Mouse (Mus musculus) embryonic facial prominence, embryonic 15.5 days (tissue): ENCODE measurements around the gene Nfe2l1. TPM values are rescaled to one million over a fixed set of nuclear protein-coding genes. Genes with fewer than 3 reads are reported as not detected.

ENCODE experiments used
- ATAC-seq: fragments of 200-750 bp; cut with Nextera tagmentation; 2 replicates; pipeline ENCODE4 v1.8.0; 2017; ENCODE audit warnings: low read depth, moderate TSS enrichment; ENCODE audit not compliant: insufficient number of reproducible peaks, low FRiP score, low TSS enrichment
- H3K27ac ChIP-seq: fragments of 300-500 bp; sonication (generic); replicated peaks from 2 replicates; pipeline ENCODE4 v1.5.1; 2015; ENCODE audit warnings: mild to moderate bottlenecking, inconsistent platforms
- H3K27me3 ChIP-seq: fragments of 300-500 bp; sonication (generic); 2 replicates; pipeline ENCODE4 v1.6.1; 2015; ENCODE audit warnings: inconsistent platforms
- H3K36me3 ChIP-seq: fragments of 300-500 bp; sonication (generic); 2 replicates; pipeline ENCODE4 v1.6.1; 2015; ENCODE audit warnings: mild to moderate bottlenecking, inconsistent platforms
- H3K4me1 ChIP-seq: fragments of 300-500 bp; sonication (generic); 2 replicates; pipeline ENCODE4 v1.6.1; 2015; ENCODE audit warnings: inconsistent platforms
- H3K4me2 ChIP-seq: fragments of 300-500 bp; sonication (generic); replicated peaks from 2 replicates; pipeline ENCODE4 v1.6.1; 2015; ENCODE audit warnings: mild to moderate bottlenecking, inconsistent platforms
- H3K4me3 ChIP-seq: fragments of 300-500 bp; sonication (generic); replicated peaks from 2 replicates; pipeline ENCODE4 v1.5.1; 2015; ENCODE audit warnings: mild to moderate bottlenecking, inconsistent platforms
- H3K9ac ChIP-seq: fragments of 300-500 bp; sonication (generic); 2 replicates; pipeline ENCODE4 v1.6.1; 2015; ENCODE audit warnings: inconsistent platforms
- H3K9me3 ChIP-seq: fragments of 300-500 bp; sonication (generic); replicated peaks from 2 replicates; pipeline ENCODE4 v1.6.1; 2016; ENCODE audit warnings: inconsistent platforms
- WGBS: fragments of 180-500 bp; shearing (Covaris S2); methylation state at CpG from one replicate; pipeline ENCODE4 v1.1.7; 2015; 5-methylcytosine and 5-hydroxymethylcytosine counted together
- polyA plus RNA-seq: library from polyadenylated mRNA; unstranded; fragments of >200 nt; fragmentation: Nextera tagmentation; extraction: Ambion mirVana; gene quantifications from 2 replicates; pipeline ENCODE4 v1.2.1, GENCODE M21; 2015

The Nfe2l1 gene
- polyA plus RNA-seq = 71.7 and 76.0 TPM in 2 replicates

DNA sequence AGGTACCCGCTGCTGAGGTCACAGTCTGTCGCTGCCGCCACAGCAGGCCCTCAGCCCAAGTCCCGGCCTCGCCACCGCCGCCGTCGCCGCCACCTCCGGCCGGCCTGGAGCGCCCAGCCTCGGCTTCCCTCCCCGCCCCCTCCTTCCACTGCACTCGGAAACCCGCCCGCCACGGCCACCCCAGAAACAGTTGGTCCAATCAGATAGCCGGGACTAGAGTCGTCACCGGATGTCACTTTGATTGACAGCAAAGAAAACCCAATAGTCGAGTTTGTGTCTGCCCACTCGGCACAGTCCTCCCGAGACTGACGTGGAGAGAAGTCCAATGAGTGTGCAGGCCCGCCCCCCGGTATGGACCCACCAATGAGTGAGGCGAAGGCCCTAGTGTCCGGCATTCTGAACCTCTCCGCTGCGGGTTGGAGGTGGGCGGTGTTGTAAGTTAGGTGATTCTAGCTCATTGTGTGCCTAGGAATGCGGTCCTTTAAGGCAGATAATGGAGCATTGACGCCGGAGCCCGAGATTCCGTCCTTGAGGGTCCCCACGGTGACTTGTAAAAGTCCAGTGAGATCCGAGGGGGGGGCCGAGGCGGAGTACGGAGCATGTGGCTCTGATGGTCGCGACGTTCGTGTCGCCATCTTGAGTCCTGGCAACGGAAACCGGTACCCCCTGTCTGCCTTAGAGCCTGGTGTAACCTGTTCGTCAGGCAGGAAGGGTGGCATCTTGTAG, at the start of gene Nfe2l1:
Gene Nfe2l1 (minus strand): TSS at position 156 of the 726 bp plus-strand sequence.
- peaks cover 44% of the 10 kb centered on the region for H3K4me1 ChIP-seq
- peak within 1 kb of the TSS; percentile 89 for H3K9ac ChIP-seq
- H3K4me2 ChIP-seq = peak within 1 kb of the TSS; percentile 61
- H3K4me3 ChIP-seq = peak within 1 kb of the TSS; percentile 98
- under 1% methylated on average over 51 of the region's 51 CpGs for WGBS
- no peaks in the 10 kb centered on the region for H3K9me3 ChIP-seq
- H3K36me3 ChIP-seq = peaks cover 15% of the 10 kb centered on the region
- H3K27me3 ChIP-seq = no peaks in the 10 kb centered on the region
- ATAC-seq = peak; percentile 98
- H3K27ac ChIP-seq = peak within 1 kb of the TSS; percentile 99

DNA sequence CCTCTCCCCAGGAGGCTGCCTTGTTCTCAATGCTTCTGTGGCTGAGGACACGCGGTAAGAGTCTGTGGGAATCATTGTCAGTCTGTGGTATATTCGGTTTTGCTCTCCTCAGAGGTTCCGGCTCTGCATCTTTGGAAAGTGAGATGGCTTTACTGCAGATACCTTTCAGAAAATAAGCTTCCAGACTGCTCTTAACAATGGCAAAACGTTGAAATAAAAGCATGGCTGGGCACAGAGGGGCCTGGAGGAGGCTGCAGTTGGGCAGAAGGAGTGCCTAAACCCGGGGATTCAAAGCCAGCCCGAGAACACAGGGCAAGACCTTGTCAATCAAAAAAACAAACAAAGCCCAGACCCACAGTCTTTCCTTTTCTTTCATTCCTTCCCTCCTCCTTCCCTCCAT, 49.6 kb upstream of the Nfe2l1 start:
- no peak overlapping the region for H3K4me3 ChIP-seq
- no peak for ATAC-seq
- H3K27me3 ChIP-seq = 0 out of 2 replicates have a peak, but pooled peaks cover 2% of the 10 kb centered on the region
- H3K4me2 ChIP-seq = no peak overlapping the region
- no peaks in the 10 kb centered on the region for H3K36me3 ChIP-seq
- H3K4me1 ChIP-seq = peaks cover 18% of the 10 kb centered on the region
- H3K9me3 ChIP-seq = no peaks in the 10 kb centered on the region
- WGBS = 34% methylated on average over 7 of the region's 7 CpGs
- H3K9ac ChIP-seq = no peak overlapping the region
- no peak overlapping the region for H3K27ac ChIP-seq

DNA sequence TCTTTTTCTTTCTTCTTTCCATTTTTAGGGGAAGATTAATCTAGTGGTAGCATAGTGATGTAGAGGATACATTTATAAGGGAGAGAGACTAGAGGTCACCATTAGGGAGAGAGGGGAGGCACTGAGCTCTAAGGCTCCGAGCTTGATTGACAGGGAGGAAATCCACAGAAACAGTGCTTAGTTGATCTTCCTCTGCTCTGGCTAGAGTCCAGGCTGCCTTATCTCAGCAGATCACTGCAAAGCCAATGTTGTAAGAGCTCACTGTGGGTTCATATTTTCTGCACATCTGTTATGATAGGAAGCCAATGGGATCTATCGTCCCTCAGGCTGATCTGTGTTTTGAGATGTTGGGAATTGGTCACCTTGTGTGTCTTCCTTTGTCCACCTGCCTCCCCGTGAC, 48.9 kb upstream of the Nfe2l1 start:
- Histone ChIP-seq H3K36me3 (no peaks in the 10 kb centered on the region), H3K4me3 (no peak overlapping the region), H3K4me1 (peaks cover 21% of the 10 kb centered on the region), H3K27me3 (0 out of 2 replicates have a peak, but pooled peaks cover 2% of the 10 kb centered on the region), H3K9me3 (no peaks in the 10 kb centered on the region), H3K9ac (no peak overlapping the region), H3K4me2 (no peak overlapping the region), H3K27ac (no peak overlapping the region)
- WGBS = 56% methylated on average over 3 of the region's 3 CpGs
- no peak for ATAC-seq

DNA sequence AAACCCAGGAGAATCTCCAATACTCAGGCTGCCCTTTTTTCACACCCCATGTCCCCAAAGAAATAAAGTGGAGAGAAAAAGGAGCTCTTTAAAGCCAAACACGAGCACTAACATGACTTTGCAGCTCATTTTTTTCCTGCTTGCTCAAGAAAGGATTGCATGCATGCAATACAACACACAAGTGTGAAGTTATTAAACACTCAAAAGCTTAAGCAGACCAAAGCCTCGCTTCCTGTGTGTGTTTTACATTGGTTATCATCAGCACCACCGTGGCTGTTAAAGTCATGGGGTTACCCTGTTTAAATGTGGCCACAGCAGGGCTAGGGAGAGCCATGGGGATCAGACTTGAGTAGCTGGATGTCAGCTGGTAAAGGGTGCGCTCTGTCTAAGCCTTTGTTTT, 47.3 kb upstream of the Nfe2l1 start:
- no peak overlapping the region for H3K4me3 ChIP-seq
- H3K9ac ChIP-seq = no peak overlapping the region
- H3K27ac ChIP-seq = no peak overlapping the region
- WGBS = 47% methylated on average over 4 of the region's 4 CpGs
- no peak for ATAC-seq
- no peaks in the 10 kb centered on the region for H3K9me3 ChIP-seq
- 0 out of 2 replicates have a peak, but pooled peaks cover 2% of the 10 kb centered on the region for H3K27me3 ChIP-seq
- no peak overlapping the region for H3K4me2 ChIP-seq
- H3K4me1 ChIP-seq = peaks cover 37% of the 10 kb centered on the region
- no peaks in the 10 kb centered on the region for H3K36me3 ChIP-seq

DNA sequence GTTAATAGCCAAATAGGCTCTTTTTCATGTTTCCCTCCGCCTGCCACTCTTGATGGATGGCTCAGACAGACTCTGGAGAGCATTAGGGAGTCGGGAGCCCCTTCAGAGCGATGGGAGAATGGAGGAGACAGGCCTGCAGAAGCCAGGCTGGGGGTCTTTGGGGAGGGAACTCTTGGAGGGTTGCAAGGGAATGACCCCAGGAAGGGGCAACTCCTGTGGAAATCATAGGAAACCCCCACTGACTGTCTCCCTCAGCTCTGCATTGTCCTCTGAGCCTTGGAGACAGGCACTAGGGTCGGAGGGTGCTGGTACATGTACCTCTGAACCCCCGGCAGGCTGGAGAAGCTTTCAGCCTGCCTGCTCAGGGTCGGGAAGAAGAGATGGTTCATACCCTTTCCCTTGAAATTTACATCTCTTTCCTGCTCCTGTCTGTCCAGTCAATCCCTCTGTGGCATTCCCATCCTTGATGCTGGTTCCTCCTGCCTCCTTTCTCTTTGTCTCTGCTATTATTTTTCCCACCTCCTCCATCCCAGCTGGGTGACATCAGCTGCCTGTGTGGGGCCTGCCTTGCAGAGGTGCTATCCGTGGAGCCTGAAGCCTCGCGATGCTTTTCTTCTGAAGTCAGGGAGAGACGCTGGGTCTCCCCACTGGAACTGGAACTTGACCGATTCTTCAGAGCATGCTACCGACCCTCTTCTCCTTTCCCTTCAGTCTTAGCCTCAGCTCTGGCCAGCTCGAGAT, 46.7 kb upstream of the Nfe2l1 start:
- Histone ChIP-seq H3K4me3 (peak overlapping the region; percentile 44), H3K4me2 (peak overlapping the region; percentile 84), H3K27ac (no peak overlapping the region), H3K4me1 (peaks cover 37% of the 10 kb centered on the region), H3K36me3 (no peaks in the 10 kb centered on the region), H3K27me3 (0 out of 2 replicates have a peak, but pooled peaks cover 2% of the 10 kb centered on the region), H3K9ac (no peak overlapping the region), H3K9me3 (no peaks in the 10 kb centered on the region)
- WGBS = 16% methylated on average over 13 of the region's 13 CpGs
- ATAC-seq = no peak

DNA sequence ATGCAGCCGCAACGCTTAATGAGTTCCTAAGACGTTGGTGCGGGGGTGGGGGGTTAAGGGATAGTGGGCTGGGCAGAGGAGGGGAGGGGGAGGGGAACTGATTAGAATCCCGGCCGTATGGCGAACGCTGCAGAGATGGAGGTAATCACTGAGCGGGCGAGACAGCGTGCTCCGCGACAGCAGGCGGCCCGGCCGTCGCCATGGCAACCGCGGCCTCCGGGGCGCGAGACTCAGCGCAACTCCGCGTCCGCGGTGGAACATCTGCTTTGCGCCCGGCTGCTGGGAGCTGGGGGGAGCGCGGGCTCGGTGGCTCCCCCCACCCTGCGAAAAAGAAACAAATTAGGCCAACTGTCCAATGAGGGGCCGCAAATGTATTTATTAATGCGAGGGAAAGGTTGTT, 46.0 kb upstream of the Nfe2l1 start:
- H3K4me2 ChIP-seq = peak overlapping the region; percentile 84
- peak overlapping the region; percentile 44 for H3K4me3 ChIP-seq
- 0 out of 2 replicates have a peak, but pooled peaks cover 2% of the 10 kb centered on the region for H3K27me3 ChIP-seq
- no peaks in the 10 kb centered on the region for H3K9me3 ChIP-seq
- H3K36me3 ChIP-seq = no peaks in the 10 kb centered on the region
- WGBS = under 1% methylated on average over 35 of the region's 35 CpGs
- no peak overlapping the region for H3K9ac ChIP-seq
- peaks cover 37% of the 10 kb centered on the region for H3K4me1 ChIP-seq
- ATAC-seq = peak; percentile 68
- H3K27ac ChIP-seq = no peak overlapping the region

DNA sequence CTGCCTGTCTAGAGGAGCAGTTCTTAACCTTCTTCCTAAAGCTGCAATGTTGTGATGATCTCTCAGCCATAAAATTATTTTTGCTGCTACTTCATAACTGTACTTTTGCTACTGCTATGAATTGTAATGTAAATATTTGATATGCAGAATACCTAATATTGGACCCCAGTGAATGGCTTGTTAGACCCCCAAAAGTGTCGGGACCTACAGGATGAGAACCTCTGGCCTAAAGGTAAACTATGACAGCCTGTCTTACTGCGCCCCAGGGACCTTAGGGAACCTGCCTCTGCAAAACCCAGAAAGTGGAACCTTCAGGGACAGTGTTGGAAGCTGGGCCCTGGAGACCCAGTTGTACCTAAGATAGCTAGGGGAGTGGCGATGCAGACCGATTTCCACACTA, 45.5 kb upstream of the Nfe2l1 start:
- Histone ChIP-seq H3K9ac (no peak overlapping the region), H3K27me3 (0 out of 2 replicates have a peak, but pooled peaks cover 2% of the 10 kb centered on the region), H3K36me3 (no peaks in the 10 kb centered on the region), H3K9me3 (no peaks in the 10 kb centered on the region), H3K4me1 (peaks cover 37% of the 10 kb centered on the region), H3K4me3 (peak overlapping the region; percentile 44), H3K27ac (no peak overlapping the region), H3K4me2 (peak overlapping the region; percentile 84)
- peak; percentile 10; the same call in 1 of the 2 replicates for ATAC-seq
- 21% methylated on average over 4 of the region's 4 CpGs for WGBS

DNA sequence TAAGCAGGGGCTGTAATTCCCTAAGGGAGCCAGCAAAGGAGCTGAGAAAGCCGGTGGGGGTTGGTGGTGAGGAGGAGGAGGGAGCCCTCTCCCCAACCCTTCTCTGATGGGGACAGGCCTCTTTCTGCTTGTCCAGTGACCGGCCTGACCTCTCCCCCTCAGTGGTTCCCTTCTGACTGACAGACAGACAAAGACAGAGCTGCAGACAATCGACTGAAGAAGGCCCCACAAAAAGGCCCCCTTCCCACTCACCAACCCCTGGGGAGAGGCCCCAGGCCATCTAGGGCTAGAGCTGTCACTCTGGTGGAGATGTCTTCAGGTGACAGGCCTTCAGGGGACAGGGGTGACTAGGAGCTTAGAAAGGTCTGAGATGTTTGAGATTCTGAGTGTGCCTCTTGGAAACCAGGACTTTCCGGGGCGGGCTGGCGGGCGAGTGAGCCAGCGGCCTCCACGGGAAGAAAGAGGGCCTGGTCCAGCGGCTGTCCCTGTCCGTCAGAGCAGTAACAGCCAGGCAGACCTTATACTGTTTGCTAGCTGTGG, 43.9 kb upstream of the Nfe2l1 start:
- H3K36me3 ChIP-seq = no peaks in the 10 kb centered on the region
- no peak overlapping the region for H3K4me3 ChIP-seq
- H3K4me1 ChIP-seq = peaks cover 37% of the 10 kb centered on the region
- 44% methylated on average over 11 of the region's 11 CpGs for WGBS
- H3K27ac ChIP-seq = peak overlapping the region; percentile 68; the same call in 1 of the 2 replicates
- no peak for ATAC-seq
- H3K9me3 ChIP-seq = no peaks in the 10 kb centered on the region
- 0 out of 2 replicates have a peak, but pooled peaks cover 2% of the 10 kb centered on the region for H3K27me3 ChIP-seq
- 0 out of 2 replicates have a peak overlapping the region, but pooled peaks have one; percentile 8 for H3K4me2 ChIP-seq
- no peak overlapping the region for H3K9ac ChIP-seq

DNA sequence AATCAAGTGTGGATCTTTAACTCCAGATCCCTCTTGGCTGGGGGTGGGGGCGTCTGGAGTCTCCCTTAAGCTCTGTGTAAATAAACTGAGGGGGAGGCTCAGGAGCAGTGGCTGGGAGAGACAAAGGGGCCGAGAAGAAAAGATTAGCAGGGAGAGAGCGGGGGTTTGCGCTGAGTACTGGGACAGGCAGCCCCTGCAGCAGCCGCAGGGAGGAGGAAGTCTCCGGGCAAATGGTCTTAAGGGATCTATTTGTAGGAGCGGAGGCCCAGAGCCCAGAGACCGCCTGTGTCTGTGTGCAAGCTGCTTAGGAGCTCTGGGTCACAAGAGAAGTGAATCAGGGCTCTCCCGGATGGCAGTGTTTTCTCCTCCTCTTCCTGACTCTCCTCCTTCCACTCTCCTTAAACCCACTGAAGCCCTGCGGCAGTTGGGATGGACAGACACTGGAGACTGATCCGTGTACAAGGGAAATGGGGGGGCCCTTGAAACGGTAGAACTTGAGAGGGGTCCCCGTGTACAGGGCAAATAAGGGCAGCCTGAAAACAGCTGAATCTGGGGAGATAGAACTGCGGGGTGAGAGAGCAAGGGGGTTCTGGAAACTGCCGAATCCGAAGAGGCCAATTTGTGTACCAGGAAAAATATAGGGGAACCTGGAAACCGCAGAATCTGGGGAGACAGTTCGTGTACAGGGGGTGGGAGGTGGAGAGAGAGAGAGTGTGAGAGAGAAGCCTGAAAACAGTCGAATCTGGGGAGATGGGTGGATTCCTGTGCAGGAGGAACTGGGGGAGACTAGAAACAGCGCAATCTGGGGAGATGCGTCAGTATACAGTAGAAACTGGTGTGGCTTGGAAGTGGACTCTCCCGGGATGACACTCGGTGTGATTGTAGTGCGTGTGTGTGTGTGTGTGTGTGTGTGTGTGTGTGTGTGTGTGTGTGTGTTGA, 42.9 kb upstream of the Nfe2l1 start:
- Histone ChIP-seq H3K27ac (peak overlapping the region; percentile 68), H3K36me3 (no peaks in the 10 kb centered on the region), H3K9me3 (no peaks in the 10 kb centered on the region), H3K27me3 (0 out of 2 replicates have a peak, but pooled peaks cover 2% of the 10 kb centered on the region), H3K4me2 (peak overlapping the region; percentile 37), H3K4me3 (peak overlapping the region; percentile 10; the same call in 1 of the 2 replicates), H3K9ac (peak overlapping the region; percentile 9; the same call in 1 of the 2 replicates), H3K4me1 (peaks cover 37% of the 10 kb centered on the region)
- 9% methylated on average over 24 of the region's 24 CpGs for WGBS
- peak; percentile 48; the same call in 1 of the 2 replicates for ATAC-seq

DNA sequence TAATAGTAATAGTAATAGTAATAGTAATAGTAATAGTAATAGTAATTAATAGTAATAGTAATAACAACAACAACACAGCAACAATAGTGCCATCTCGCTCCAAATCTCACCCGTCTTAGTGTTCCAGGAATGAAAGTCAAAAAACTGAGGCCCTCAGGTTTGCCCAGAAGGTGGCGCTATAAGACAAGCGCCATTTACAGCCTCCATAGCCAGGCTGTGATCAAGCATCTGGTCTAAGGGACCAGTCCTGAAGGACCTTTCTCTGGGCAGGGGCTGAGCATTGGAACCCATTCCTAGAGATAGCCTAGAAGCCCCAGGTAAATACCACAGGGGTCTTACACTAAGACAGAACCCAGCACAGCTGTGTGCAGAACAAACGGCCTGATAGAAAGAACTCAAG, 37.4 kb upstream of the Nfe2l1 start:
- Histone ChIP-seq H3K27me3 (no peaks in the 10 kb centered on the region), H3K9ac (no peak overlapping the region), H3K9me3 (no peaks in the 10 kb centered on the region), H3K4me2 (no peak overlapping the region), H3K27ac (no peak overlapping the region), H3K36me3 (no peaks in the 10 kb centered on the region), H3K4me3 (no peak overlapping the region), H3K4me1 (peaks cover 22% of the 10 kb centered on the region)
- 7% methylated on average over 5 of the region's 5 CpGs for WGBS
- ATAC-seq = no peak
